Mouse (Mus musculus) cerebellum, adult 8-10 months (tissue): Measurements from ENCODE around the gene Emx2.

Source experiments
- DNase-seq: peaks from one replicate; pipeline ENCODE4 v3.0.0; 2022

Emx2 gene

GRCm38 (mm10) chr19:59462459-59463292 is 4.5 kb downstream of the Emx2 start:
- DNase-seq: no peak

GRCm38 (mm10) chr19:59463842-59464443 is 5.8 kb downstream of the Emx2 start:
- DNase-seq: no peak

GRCm38 (mm10) chr19:59465281-59465680 is 7.1 kb downstream of the Emx2 start:
- no peak for DNase-seq

GRCm38 (mm10) chr19:59465751-59466410 is 7.7 kb downstream of the Emx2 start:
- no peak for DNase-seq

GRCm38 (mm10) chr19:59466417-59466937 is 8.3 kb downstream of the Emx2 start:
- DNase-seq: no peak

- no peak for DNase-seq
Observed at GRCm38 (mm10) chr19:59467016-59467412, 8.8 kb downstream of the Emx2 start.

GRCm38 (mm10) chr19:59467413-59468064 is 9.4 kb downstream of the Emx2 start:
- no peak for DNase-seq

- DNase-seq: no peak
Observed at GRCm38 (mm10) chr19:59468065-59468810, 10.1 kb downstream of the Emx2 start.

GRCm38 (mm10) chr19:59469035-59469949 is 11.1 kb downstream of the Emx2 start:
- no peak for DNase-seq

- no peak for DNase-seq
Observed at GRCm38 (mm10) chr19:59470074-59470630, 12.0 kb downstream of the Emx2 start.

GRCm38 (mm10) chr19:59470913-59471312 is 12.7 kb downstream of the Emx2 start:
- DNase-seq: no peak

- DNase-seq: no peak
Observed at GRCm38 (mm10) chr19:59472844-59473243, 14.7 kb downstream of the Emx2 start.

- no peak for DNase-seq
Observed at GRCm38 (mm10) chr19:59479912-59480311, 21.7 kb downstream of the Emx2 start.

GRCm38 (mm10) chr19:59480563-59480962 is 22.4 kb downstream of the Emx2 start:
- DNase-seq: no peak

- no peak for DNase-seq
Observed at GRCm38 (mm10) chr19:59492258-59492657, 34.1 kb downstream of the Emx2 start.

GRCm38 (mm10) chr19:59496832-59497231 is 38.7 kb downstream of the Emx2 start:
- DNase-seq: no peak

- no peak for DNase-seq
Observed at GRCm38 (mm10) chr19:59508896-59509295, 50.7 kb downstream of the Emx2 start.

GRCm38 (mm10) chr19:59513181-59513580 is 55.0 kb downstream of the Emx2 start:
- DNase-seq: no peak
